Mouse (Mus musculus) lung, adult 2 months (tissue): ENCODE data around the gene Opcml. TPM values are rescaled to one million over a fixed set of nuclear protein-coding genes. Genes with fewer than 3 reads are reported as not detected.

Experiments
- DNase-seq: peaks from one replicate; pipeline ENCODE4 v3.0.0; 2022
- H3K4me1 ChIP-seq: fragments of 200-500 bp; 2 replicates; pipeline ENCODE4 v1.6.1; 2011; ENCODE audit warnings: low read length; ENCODE audit not compliant: control insufficient read depth, insufficient read depth
- H3K4me3 ChIP-seq: fragments of 200-500 bp; replicated peaks from 2 replicates; pipeline ENCODE3; 2011; ENCODE audit warnings: low read depth, mild to moderate bottlenecking, control low read depth, low read length; ENCODE audit errors: extremely low read depth
- CTCF ChIP-seq: fragments of 200-500 bp; IDR thresholded peaks from 2 replicates; pipeline ENCODE4 v1.5.1; 2011; ENCODE audit warnings: mild to moderate bottlenecking, low read length, control low read depth; ENCODE audit not compliant: insufficient read depth
- POLR2A ChIP-seq: fragments of 200-500 bp; IDR thresholded peaks from 2 replicates; pipeline ENCODE4 v1.6.1; 2011; ENCODE audit warnings: low read depth, mild to moderate bottlenecking, control low read depth, low read length, borderline replicate concordance; ENCODE audit errors: extremely low read depth
- whole genome bisulfite sequencing: fragments of 180-500 bp; shearing (Covaris S2); methylation state at CpG from one replicate; pipeline ENCODE4 v1.1.7; 2018; 5-methylcytosine and 5-hydroxymethylcytosine counted together
- polyA plus RNA-seq: library from polyadenylated mRNA; depleted of rRNA; stranded (reverse); fragments of >200 nt; gene quantifications from 2 replicates; pipeline ENCODE4 v1.2.3, GENCODE M21; 2012

The Opcml gene
- polyA plus RNA-seq, 1 experiment: 0.26 TPM

- no peak for TF ChIP-seq POLR2A
- TF ChIP-seq CTCF: no peak
- WGBS: 80% methylated on average over 8 of the region's 8 CpGs
- DNase-seq: no peak
- no peak overlapping the region for H3K4me3 ChIP-seq
- no peaks in the 10 kb centered on the region for H3K4me1 ChIP-seq
Observed at GRCm38 (mm10) chr9:28255128-28255904, 464.7 kb downstream of the Opcml start.

- whole genome bisulfite sequencing: 93% methylated on average over 1 of the region's 1 CpGs
- no peak for TF ChIP-seq CTCF
- no peak for TF ChIP-seq POLR2A
- no peak for DNase-seq
- H3K4me1 ChIP-seq: no peaks in the 10 kb centered on the region
- H3K4me3 ChIP-seq: no peak overlapping the region
Observed at GRCm38 (mm10) chr9:28255905-28256268, 465.3 kb downstream of the Opcml start.

GRCm38 (mm10) chr9:28261078-28261753 lies 470.6 kb downstream of the Opcml start:
- H3K4me3 ChIP-seq: no peak overlapping the region
- no peak for TF ChIP-seq POLR2A
- TF ChIP-seq CTCF: 0 out of 2 replicates have a peak, but pooled peaks have one; percentile 24
- WGBS: 19% methylated on average over 7 of the region's 7 CpGs
- peak; percentile 54 for DNase-seq
- no peaks in the 10 kb centered on the region for H3K4me1 ChIP-seq

GRCm38 (mm10) chr9:28262021-28262420 lies 471.4 kb downstream of the Opcml start:
- WGBS: 93% methylated on average over 1 of the region's 1 CpGs
- TF ChIP-seq CTCF (no peak), POLR2A (no peak)
- DNase-seq: no peak
- Histone ChIP-seq H3K4me1 (no peaks in the 10 kb centered on the region), H3K4me3 (no peak overlapping the region)

GRCm38 (mm10) chr9:28262896-28263295 lies 472.3 kb downstream of the Opcml start:
- Histone ChIP-seq H3K4me1 (no peaks in the 10 kb centered on the region), H3K4me3 (no peak overlapping the region)
- 73% methylated on average over 2 of the region's 2 CpGs for WGBS
- no peak for DNase-seq
- TF ChIP-seq CTCF (no peak), POLR2A (no peak)

- Histone ChIP-seq H3K4me1 (no peaks in the 10 kb centered on the region), H3K4me3 (no peak overlapping the region)
- TF ChIP-seq CTCF (no peak), POLR2A (no peak)
- DNase-seq: no peak
- 52% methylated on average over 6 of the region's 6 CpGs for WGBS
Observed at GRCm38 (mm10) chr9:28264761-28265160, 474.2 kb downstream of the Opcml start.

GRCm38 (mm10) chr9:28273816-28274215 lies 483.2 kb downstream of the Opcml start:
- no peak for DNase-seq

GRCm38 (mm10) chr9:28278555-28278954 lies 488.0 kb downstream of the Opcml start:
- WGBS: 82% methylated on average over 2 of the region's 2 CpGs
- Histone ChIP-seq H3K4me1 (no peaks in the 10 kb centered on the region; the same call in 1 of the 2 replicates), H3K4me3 (no peak overlapping the region)
- TF ChIP-seq POLR2A (no peak), CTCF (no peak)
- DNase-seq: no peak

More at GRCm38 (mm10) chr9:28273816-28274215, 483.2 kb downstream of the Opcml start:
- no peaks in the 10 kb centered on the region for H3K4me1 ChIP-seq
- 65% methylated on average over 2 of the region's 2 CpGs for WGBS
- no peak for TF ChIP-seq POLR2A
- no peak overlapping the region for H3K4me3 ChIP-seq

- Histone ChIP-seq H3K4me1 (no peaks in the 10 kb centered on the region; the same call in 1 of the 2 replicates), H3K4me3 (no peak overlapping the region)
- 23% methylated on average over 3 of the region's 3 CpGs for WGBS
- TF ChIP-seq POLR2A: no peak
- no peak for TF ChIP-seq CTCF
- no peak for DNase-seq
Observed at GRCm38 (mm10) chr9:28281025-28281424, 490.4 kb downstream of the Opcml start.
